In genomic region chr1:120120141-120120968, GRCm38 (mm10) we compare ENCODE assay signal across 8 mouse cellular contexts. TPM values are rescaled to one million over a fixed set of nuclear protein-coding genes. Genes with fewer than 3 reads are reported as not detected.
DNase-seq lines count a peak whose midpoint lies in the region; ATAC-seq lines count a peak whose summit lies in the region.

No protein-coding gene starts in this region.

- H3K9ac ChIP-seq in liver, embryonic 15.5 days, result peak overlapping the region; percentile 67
- peak overlapping the region; percentile 59 for H3K9ac ChIP-seq in neural tube, embryonic 14.5 days (replicated peaks; ENCODE audit: low read depth, low read length)

- peaks cover 42% of the 10 kb centered on the region for H3K4me1 ChIP-seq in liver, embryonic 15.5 days (replicated peaks)
- peaks cover 7% of the 10 kb centered on the region; the same call in 1 of the 2 replicates for H3K4me1 ChIP-seq in neural tube, embryonic 14.5 days (ENCODE audit: control insufficient read depth, insufficient read depth, low read length)

- H3K27ac ChIP-seq in liver, embryonic 15.5 days (replicated peaks), result peak overlapping the region; percentile 89
- H3K27ac ChIP-seq in neural tube, embryonic 14.5 days (ENCODE audit: low read depth, low read length), result peak overlapping the region; percentile 88

- peak; percentile 71 for ATAC-seq in liver, embryonic 15.5 days (ENCODE audit: insufficient read depth)
- ATAC-seq in neural tube, embryonic 14.5 days (ENCODE audit: low read depth), result peak; percentile 47

- H3K4me2 ChIP-seq in liver, embryonic 15.5 days, result peak overlapping the region; percentile 96
- H3K4me2 ChIP-seq in neural tube, embryonic 14.5 days (ENCODE audit: low read depth, low read length), result peak overlapping the region; percentile 75

- 5% methylated on average over 24 of the region's 24 CpGs for WGBS in liver, embryonic 15.5 days (ENCODE audit: insufficient replicate concordance)
- 5% methylated on average over 24 of the region's 24 CpGs for WGBS in neural tube, embryonic 14.5 days

- H3K36me3 ChIP-seq in liver, embryonic 15.5 days (replicated peaks), result peaks cover 24% of the 10 kb centered on the region
- peaks cover 3% of the 10 kb centered on the region; the same call in 1 of the 2 replicates for H3K36me3 ChIP-seq in neural tube, embryonic 14.5 days (ENCODE audit: control insufficient read depth, insufficient read depth, low read length)

- no peaks in the 10 kb centered on the region for H3K9me3 ChIP-seq in liver, embryonic 15.5 days (replicated peaks)
- H3K9me3 ChIP-seq in neural tube, embryonic 14.5 days (ENCODE audit: control insufficient read depth, low read length), result no peaks in the 10 kb centered on the region

- peak overlapping the region; percentile 72 for H3K4me3 ChIP-seq in liver, embryonic 15.5 days (replicated peaks)
- H3K4me3 ChIP-seq in neural tube, embryonic 14.5 days (ENCODE audit: low read depth, low read length), result peak overlapping the region; percentile 44

- no peaks in the 10 kb centered on the region for H3K27me3 ChIP-seq in liver, embryonic 15.5 days
- H3K27me3 ChIP-seq in neural tube, embryonic 14.5 days (ENCODE audit: control insufficient read depth, insufficient read depth, low read length), result no peaks in the 10 kb centered on the region

- peak; percentile 69 for DNase-seq in 416B (ENCODE audit: low read depth)
- peak; percentile 53 for DNase-seq in ZHBTc4 (ENCODE audit: low read depth, low spot score)
- DNase-seq in embryo, embryonic 11 days, result peak; percentile 65
- peak; percentile 76 to 83 for DNase-seq in heart, adult 18-20 months
- DNase-seq in kidney, adult 11 months, result peak; percentile 91
- DNase-seq in right cerebral cortex, postnatal 36 days (ENCODE audit: low spot score in 2 of 2), result no peak

RNA-seq across cellular contexts. Expression of gene Dbi, which starts 0.5 kb away (rescaled TPM):
- total RNA-seq in heart, adult 18-20 months (2021), result 100 to 1,000 TPM; 307 to 318 TPM
- 835 and 898 TPM in 2 replicates for polyA plus RNA-seq in liver, embryonic 15.5 days (2015; fragmentation: Nextera tagmentation; extraction: Ambion mirVana)
- 1,841 and 1,897 TPM in 2 replicates for polyA plus RNA-seq in neural tube, embryonic 14.5 days (2014; fragmentation: Nextera tagmentation; extraction: Ambion mirVana)

RNA-seq across cellular contexts. Expression of gene 3110009E18Rik, which starts 0.6 kb away (rescaled TPM):
- total RNA-seq in heart, adult 18-20 months (2021), result 1 to 10 TPM; 6.2 to 6.4 TPM
- polyA plus RNA-seq in liver, embryonic 15.5 days (2015; fragmentation: Nextera tagmentation; extraction: Ambion mirVana), result 4.9 and 5.8 TPM in 2 replicates
- 17.3 and 18.9 TPM in 2 replicates for polyA plus RNA-seq in neural tube, embryonic 14.5 days (2014; fragmentation: Nextera tagmentation; extraction: Ambion mirVana)

RNA-seq across cellular contexts. Expression of gene Tmem37, which starts 46.5 kb away (rescaled TPM):
- 1 to 10 TPM; 7.0 to 8.0 TPM for total RNA-seq in heart, adult 18-20 months (2021)
- polyA plus RNA-seq in liver, embryonic 15.5 days (2015; fragmentation: Nextera tagmentation; extraction: Ambion mirVana), result 84.6 and 97.7 TPM in 2 replicates
- 2.6 and 9.0 TPM in 2 replicates for polyA plus RNA-seq in neural tube, embryonic 14.5 days (2014; fragmentation: Nextera tagmentation; extraction: Ambion mirVana)

Comparison
In these comparisons a context has a peak if more than half of its experiments do, and no peak if none do; other contexts are left out.
1. DNase-seq: peak in 416B (single experiment), ZHBTc4 (single experiment), embryo, embryonic 11 days (single experiment), heart, adult 18-20 months (2 of 2) and kidney, adult 11 months (single experiment); none in right cerebral cortex, postnatal 36 days (0 of 2).